Mouse (Mus musculus) heart, embryonic 11.5 days (tissue): Measurements from ENCODE around the gene Rpl36a-ps1. TPM values are rescaled to one million over a fixed set of nuclear protein-coding genes. Genes with fewer than 3 reads are reported as not detected.

Experiments
- ATAC-seq: fragments of 200-750 bp; cut with Nextera tagmentation; replicated peaks from 2 replicates; pipeline ENCODE4 v1.8.0; 2017; ENCODE audit warnings: moderate library complexity; ENCODE audit not compliant: insufficient number of reproducible peaks, low FRiP score, low TSS enrichment
- H3K27ac ChIP-seq: fragments of 300-500 bp; sonication (generic); 2 replicates; pipeline ENCODE4 v1.5.1; 2014; ENCODE audit warnings: mild to moderate bottlenecking, low read depth, low read length
- H3K27me3 ChIP-seq: fragments of 300-500 bp; sonication (generic); 2 replicates; pipeline ENCODE4 v1.6.1; 2014; ENCODE audit warnings: mild to moderate bottlenecking, low read length, mixed read lengths; ENCODE audit not compliant: control insufficient read depth, insufficient read depth
- H3K36me3 ChIP-seq: fragments of 300-500 bp; sonication (generic); 2 replicates; pipeline ENCODE4 v1.6.1; 2014; ENCODE audit warnings: mild to moderate bottlenecking, low read length, moderate library complexity, mixed read lengths; ENCODE audit not compliant: control insufficient read depth, insufficient read depth
- H3K4me1 ChIP-seq: fragments of 300-500 bp; sonication (generic); 2 replicates; pipeline ENCODE4 v1.6.1; 2014; ENCODE audit warnings: low read length; ENCODE audit not compliant: control insufficient read depth, insufficient read depth
- H3K4me2 ChIP-seq: fragments of 300-500 bp; sonication (generic); 2 replicates; pipeline ENCODE4 v1.6.1; 2014; ENCODE audit warnings: mild to moderate bottlenecking, moderate library complexity
- H3K4me3 ChIP-seq: fragments of 300-500 bp; sonication (generic); 2 replicates; pipeline ENCODE4 v1.5.1; 2014; ENCODE audit warnings: low read depth, low read length
- H3K9ac ChIP-seq: fragments of 300-500 bp; sonication (generic); 2 replicates; pipeline ENCODE4 v1.6.1; 2014; ENCODE audit warnings: mild to moderate bottlenecking, low read depth, low read length, moderate library complexity
- H3K9me3 ChIP-seq: fragments of 300-500 bp; sonication (generic); replicated peaks from 2 replicates; pipeline ENCODE4 v1.6.1; 2016; ENCODE audit warnings: low read length; ENCODE audit not compliant: control insufficient read depth
- WGBS: fragments of 180-500 bp; shearing (Covaris S2); extraction: QIAGEN DNeasy Blood & Tissue Kit; methylation state at CpG from one replicate; pipeline ENCODE4 v1.1.7; 2014; ENCODE audit not compliant: insufficient replicate concordance; 5-methylcytosine and 5-hydroxymethylcytosine counted together
- polyA plus RNA-seq: library from polyadenylated mRNA; unstranded; fragments of >200 nt; fragmentation: Nextera tagmentation; extraction: Ambion mirVana; gene quantifications from 2 replicates; pipeline ENCODE4 v1.2.1, GENCODE M21; 2014

Gene Rpl36a-ps1
- polyA plus RNA-seq, 1 experiment from 2014 or later, result 1.0 TPM

GRCm38 (mm10) chr14:99029987-99030386 is 35.9 kb upstream of the Rpl36a-ps1 start:
- no peaks in the 10 kb centered on the region for H3K27me3 ChIP-seq
- H3K9me3 ChIP-seq, result no peaks in the 10 kb centered on the region
- peaks cover 3% of the 10 kb centered on the region; the same call in 1 of the 2 replicates for H3K36me3 ChIP-seq
- no peak overlapping the region for H3K27ac ChIP-seq
- H3K4me3 ChIP-seq, result no peak overlapping the region
- H3K4me1 ChIP-seq, result no peaks in the 10 kb centered on the region
- no peak for ATAC-seq
- no peak overlapping the region for H3K4me2 ChIP-seq
- WGBS, result 59% methylated on average over 5 of the region's 5 CpGs
- H3K9ac ChIP-seq, result no peak overlapping the region

- H3K4me3 ChIP-seq, result 0 out of 2 replicates have a peak overlapping the region, but pooled peaks have one; percentile 12
- no peak overlapping the region for H3K27ac ChIP-seq
- H3K27me3 ChIP-seq, result no peaks in the 10 kb centered on the region
- H3K9ac ChIP-seq, result no peak overlapping the region; the same call in 1 of the 2 replicates
- H3K36me3 ChIP-seq, result no peaks in the 10 kb centered on the region
- peaks cover 12% of the 10 kb centered on the region for H3K4me1 ChIP-seq
- peak overlapping the region; percentile 49 for H3K4me2 ChIP-seq
- WGBS, result 39% methylated on average over 12 of the region's 12 CpGs
- no peak for ATAC-seq
- H3K9me3 ChIP-seq, result no peaks in the 10 kb centered on the region
These were observed 28.4 kb upstream of the Rpl36a-ps1 start for GRCm38 (mm10) chr14:99022346-99023086.

GRCm38 (mm10) chr14:99019136-99019808 is 25.2 kb upstream of the Rpl36a-ps1 start:
- WGBS, result 13% methylated on average over 10 of the region's 10 CpGs
- peak; percentile 87 for ATAC-seq
- Histone ChIP-seq H3K27ac (peak overlapping the region; percentile 65), H3K36me3 (no peaks in the 10 kb centered on the region), H3K27me3 (no peaks in the 10 kb centered on the region), H3K9ac (no peak overlapping the region), H3K4me2 (peak overlapping the region; percentile 43), H3K9me3 (no peaks in the 10 kb centered on the region), H3K4me3 (no peak overlapping the region), H3K4me1 (peaks cover 19% of the 10 kb centered on the region)

GRCm38 (mm10) chr14:99018691-99019090 is 24.6 kb upstream of the Rpl36a-ps1 start:
- no peaks in the 10 kb centered on the region for H3K27me3 ChIP-seq
- H3K4me1 ChIP-seq, result peaks cover 19% of the 10 kb centered on the region
- H3K4me3 ChIP-seq, result 0 out of 2 replicates have a peak overlapping the region, but pooled peaks have one; percentile 11
- H3K36me3 ChIP-seq, result no peaks in the 10 kb centered on the region
- WGBS, result 17% methylated on average over 7 of the region's 7 CpGs
- H3K27ac ChIP-seq, result peak overlapping the region; percentile 65
- H3K9ac ChIP-seq, result no peak overlapping the region
- peak; percentile 37; the same call in 1 of the 2 replicates for ATAC-seq
- peak overlapping the region; percentile 43 for H3K4me2 ChIP-seq
- no peaks in the 10 kb centered on the region for H3K9me3 ChIP-seq

- WGBS, result 11% methylated on average over 2 of the region's 2 CpGs
- H3K9ac ChIP-seq, result no peak overlapping the region
- H3K27ac ChIP-seq, result peak overlapping the region; percentile 84
- no peaks in the 10 kb centered on the region for H3K4me1 ChIP-seq
- no peak overlapping the region for H3K4me3 ChIP-seq
- H3K27me3 ChIP-seq, result no peaks in the 10 kb centered on the region
- peak; percentile 67; the same call in 1 of the 2 replicates for ATAC-seq
- no peaks in the 10 kb centered on the region for H3K36me3 ChIP-seq
- no peaks in the 10 kb centered on the region for H3K9me3 ChIP-seq
- H3K4me2 ChIP-seq, result 0 out of 2 replicates have a peak overlapping the region, but pooled peaks have one; percentile 15
These were observed 16.8 kb upstream of the Rpl36a-ps1 start for GRCm38 (mm10) chr14:99010920-99011313.

GRCm38 (mm10) chr14:99010224-99010919 is 16.3 kb upstream of the Rpl36a-ps1 start:
- WGBS, result 26% methylated on average over 8 of the region's 8 CpGs
- Histone ChIP-seq H3K9me3 (no peaks in the 10 kb centered on the region), H3K36me3 (no peaks in the 10 kb centered on the region), H3K27me3 (no peaks in the 10 kb centered on the region), H3K4me1 (no peaks in the 10 kb centered on the region), H3K9ac (peak overlapping the region; percentile 4; the same call in 1 of the 2 replicates), H3K27ac (peak overlapping the region; percentile 84), H3K4me3 (no peak overlapping the region), H3K4me2 (peak overlapping the region; percentile 15)
- peak; percentile 67; the same call in 1 of the 2 replicates for ATAC-seq

GRCm38 (mm10) chr14:98992482-98992881 is 1.6 kb downstream of the Rpl36a-ps1 start:
- Histone ChIP-seq H3K9ac (no peak overlapping the region), H3K4me2 (no peak overlapping the region), H3K36me3 (no peaks in the 10 kb centered on the region), H3K4me1 (no peaks in the 10 kb centered on the region), H3K9me3 (no peaks in the 10 kb centered on the region), H3K27me3 (no peaks in the 10 kb centered on the region), H3K27ac (no peak overlapping the region), H3K4me3 (no peak overlapping the region)
- WGBS, result 78% methylated on average over 2 of the region's 2 CpGs
- ATAC-seq, result no peak

GRCm38 (mm10) chr14:98990636-98991035 is 3.5 kb downstream of the Rpl36a-ps1 start:
- no peaks in the 10 kb centered on the region for H3K9me3 ChIP-seq
- no peaks in the 10 kb centered on the region for H3K27me3 ChIP-seq
- no peak overlapping the region for H3K4me2 ChIP-seq
- no peak overlapping the region for H3K4me3 ChIP-seq
- 60% methylated on average over 3 of the region's 3 CpGs for WGBS
- no peaks in the 10 kb centered on the region for H3K36me3 ChIP-seq
- no peaks in the 10 kb centered on the region for H3K4me1 ChIP-seq
- H3K27ac ChIP-seq, result no peak overlapping the region
- ATAC-seq, result no peak
- no peak overlapping the region for H3K9ac ChIP-seq
